Mouse (Mus musculus) left cerebral cortex, adult 2 months (tissue): Measurements from ENCODE around the gene Adcyap1r1. TPM values are rescaled to one million over a fixed set of nuclear protein-coding genes. Genes with fewer than 3 reads are reported as not detected.

Source experiments
- DNase-seq, 2 experiments: peaks; one replicate each; pipeline ENCODE4 v3.0.0; 2021 to 2022; ENCODE audit warnings: low spot score in 2 of 2, mixed read lengths in 1 of 2; ENCODE audit errors: extremely low spot score in 1 of 2
- H3K27ac ChIP-seq: fragments of 200-600 bp; 2 replicates; pipeline ENCODE4 v1.8.1; 2022
- H3K4me3 ChIP-seq: fragments of 200-600 bp; 2 replicates; pipeline ENCODE4 v1.8.1; 2022
- CTCF ChIP-seq: fragments of 200-600 bp; IDR thresholded peaks from 2 replicates; pipeline ENCODE4 v1.8.1; 2022; ENCODE audit warnings: antibody characterized with exemption, mild to moderate bottlenecking, moderate library complexity
- intact Hi-C: fragments of 180-260 bp; cut with DNase I; formaldehyde crosslinking; loops from one replicate; pipeline ENCODE4 v1.15.1; 2025
- total RNA-seq, 2 experiments: library from RNA; stranded (reverse); gene quantifications; 2 replicates each; pipeline ENCODE4 v1.2.3; 2021

The Adcyap1r1 gene
- total RNA-seq, 2 experiments from 2014 or later: 118 to 121 TPM

- DNase-seq: no peak
- intact Hi-C loops: no loop called here
- TF ChIP-seq CTCF: no peak
- H3K4me3 ChIP-seq: no peak overlapping the region
- H3K27ac ChIP-seq: no peak overlapping the region
These were observed 30.9 kb upstream of the Adcyap1r1 start for GRCm38 (mm10) chr6:55420869-55421361.

- no peak overlapping the region for H3K27ac ChIP-seq
- intact Hi-C loops: no loop called here
- TF ChIP-seq CTCF: no peak
- DNase-seq: no peak
- H3K4me3 ChIP-seq: no peak overlapping the region
These were observed 19.7 kb upstream of the Adcyap1r1 start for GRCm38 (mm10) chr6:55432121-55432520.

DNA sequence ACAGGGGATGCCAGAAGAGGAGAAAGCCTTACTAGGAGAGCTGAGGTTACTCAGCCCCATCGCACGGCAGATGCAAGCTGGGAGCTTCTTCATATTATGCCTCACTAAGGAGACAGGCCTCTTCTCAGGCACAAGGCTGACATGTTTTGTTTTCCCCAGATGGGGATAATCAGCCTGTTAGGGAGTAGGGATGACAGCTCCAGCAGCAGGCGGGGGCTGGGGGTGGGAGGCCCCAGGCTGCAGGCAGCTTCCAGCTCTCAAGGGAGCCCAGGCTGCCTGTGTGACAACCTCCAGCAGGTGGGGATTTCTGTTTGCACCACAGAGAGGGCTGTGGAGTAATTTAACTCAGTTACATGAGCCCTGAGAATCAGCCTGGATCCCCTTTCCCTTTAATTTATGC lies 17.4 kb upstream of the Adcyap1r1 start:
- Histone ChIP-seq H3K4me3 (no peak overlapping the region), H3K27ac (0 out of 2 replicates have a peak overlapping the region, but pooled peaks have one; percentile 45)
- DNase-seq: peak in 1 of 2 experiments; percentile 65
- TF ChIP-seq CTCF: peak; percentile 5; the same call in 1 of the 2 replicates
- intact Hi-C loops: no loop called here

GRCm38 (mm10) chr6:55435266-55436159 lies 16.3 kb upstream of the Adcyap1r1 start:
- intact Hi-C loops: no loop called here
- DNase-seq: peak in 1 of 2 experiments; percentile 47
- no peak overlapping the region for H3K4me3 ChIP-seq
- TF ChIP-seq CTCF: no peak
- no peak overlapping the region for H3K27ac ChIP-seq

GRCm38 (mm10) chr6:55437919-55438318 lies 13.9 kb upstream of the Adcyap1r1 start:
- DNase-seq: no peak
- TF ChIP-seq CTCF: no peak
- Histone ChIP-seq H3K4me3 (no peak overlapping the region), H3K27ac (no peak overlapping the region)
- intact Hi-C loops: no loop called here

DNA sequence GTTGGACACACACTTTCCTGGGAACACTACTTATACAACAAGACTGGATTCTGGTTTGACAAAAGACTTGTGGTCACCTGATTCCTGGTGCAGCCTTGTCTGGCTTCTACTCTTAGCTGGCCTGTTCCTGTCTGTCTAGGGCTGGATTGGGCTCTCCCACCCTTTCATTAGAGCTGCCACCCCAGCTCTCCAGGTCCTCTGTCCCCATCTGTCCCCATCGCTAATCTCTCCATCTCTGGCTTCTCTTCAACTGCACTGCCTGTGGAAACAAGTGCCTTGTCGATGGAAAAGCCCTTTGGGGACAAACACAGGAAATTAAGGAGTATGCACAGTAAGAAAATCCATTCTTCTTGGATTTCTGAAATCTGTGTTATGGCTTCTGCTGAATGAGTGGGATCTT lies 12.9 kb upstream of the Adcyap1r1 start:
- DNase-seq: no peak
- Histone ChIP-seq H3K4me3 (no peak overlapping the region), H3K27ac (no peak overlapping the region)
- no peak for TF ChIP-seq CTCF
- intact Hi-C loops: no loop called here

- Histone ChIP-seq H3K27ac (peak overlapping the region; percentile 48; the same call in 1 of the 2 replicates), H3K4me3 (no peak overlapping the region)
- TF ChIP-seq CTCF: no peak
These were observed 7.7 kb upstream of the Adcyap1r1 start for GRCm38 (mm10) chr6:55443927-55444688.

DNA sequence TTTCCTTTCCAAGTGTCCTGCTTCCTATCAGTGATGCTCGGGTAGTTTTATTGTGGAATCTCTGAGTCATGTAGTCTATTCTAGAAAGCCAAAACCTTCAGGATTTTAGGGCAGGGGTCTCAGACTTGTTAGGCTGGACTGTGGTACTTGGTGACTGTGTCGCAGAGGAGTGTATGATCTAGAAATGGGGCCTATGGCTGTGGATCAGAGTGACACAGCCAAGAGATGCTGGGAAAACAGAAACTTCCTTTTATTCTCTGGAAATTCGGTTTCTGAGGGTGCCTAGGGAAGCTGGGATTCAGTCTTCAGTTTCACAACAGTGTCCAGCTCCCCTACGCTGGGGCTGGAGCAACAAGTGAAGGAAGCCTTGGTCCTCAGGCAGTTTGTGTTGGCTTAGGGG lies 7.1 kb upstream of the Adcyap1r1 start:
- TF ChIP-seq CTCF: no peak
- no peak for DNase-seq
- H3K27ac ChIP-seq: peak overlapping the region; percentile 48
- no peak overlapping the region for H3K4me3 ChIP-seq
- intact Hi-C loops: no loop called here

More at GRCm38 (mm10) chr6:55443927-55444688, 7.7 kb upstream of the Adcyap1r1 start:
- DNase-seq: peak in 1 of 2 experiments; percentile 53
- intact Hi-C loops: no loop called here

DNA sequence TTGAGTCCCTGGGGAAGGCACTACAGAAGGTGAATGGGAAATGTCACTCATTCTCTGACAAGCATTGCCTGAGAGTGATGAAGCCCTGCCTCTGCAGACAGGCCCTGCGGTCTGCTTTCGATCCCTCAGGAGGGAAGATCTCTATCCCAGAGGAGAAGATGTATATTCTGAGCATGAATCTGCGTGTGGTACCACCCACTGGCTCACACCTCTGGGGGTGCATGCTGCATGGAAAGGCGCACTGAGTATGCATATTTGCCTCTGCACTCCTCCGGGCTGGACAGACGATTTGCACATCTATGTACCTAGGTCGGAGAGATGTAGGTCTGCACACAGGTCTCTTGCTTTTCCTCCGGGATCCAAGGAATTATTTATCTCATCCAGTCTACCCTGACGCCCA lies 3.6 kb upstream of the Adcyap1r1 start:
- no peak for TF ChIP-seq CTCF
- Histone ChIP-seq H3K4me3 (no peak overlapping the region), H3K27ac (no peak overlapping the region)
- intact Hi-C loops: no loop called here
- DNase-seq: no peak

GRCm38 (mm10) chr6:55448976-55449678 lies 2.7 kb upstream of the Adcyap1r1 start:
- Histone ChIP-seq H3K4me3 (no peak overlapping the region), H3K27ac (no peak overlapping the region)
- intact Hi-C loops: no loop called here
- DNase-seq: no peak
- TF ChIP-seq CTCF: no peak

DNA sequence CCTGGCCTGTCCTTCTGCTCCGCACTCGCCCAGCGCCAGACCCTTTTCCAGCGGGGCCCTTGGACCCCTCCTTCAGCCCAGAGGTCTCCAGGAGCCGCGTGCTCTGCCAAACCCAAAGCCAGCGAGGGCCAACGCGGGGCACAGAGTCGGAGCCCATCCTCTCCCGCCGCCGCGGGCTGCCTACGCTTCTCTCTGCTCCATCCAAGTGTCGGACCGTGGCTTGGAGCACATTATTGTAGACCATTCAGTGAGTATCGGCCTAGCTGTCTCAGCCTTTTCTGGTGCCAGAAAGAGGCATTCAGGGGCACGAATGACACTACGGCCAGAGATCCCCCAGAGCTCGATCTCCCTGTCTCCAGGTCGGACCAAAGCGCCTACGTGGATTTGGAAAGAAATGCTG lies 603 bp downstream of the Adcyap1r1 start:
- intact Hi-C loops: loop anchor here (2.0 kb wide), 1 partner anchor 58 kb away; no protein-coding TSS in a partner anchor
- no peak for TF ChIP-seq CTCF
- DNase-seq: no peak

More for the DNA sequence above, 603 bp downstream of the Adcyap1r1 start:
- Histone ChIP-seq H3K4me3 (peak overlapping the region; percentile 63), H3K27ac (peak overlapping the region; percentile 97)
